Mouse (Mus musculus) thymus, adult 2 months (tissue): ENCODE data around the gene Wrap53.

Experiments
- CTCF ChIP-seq: fragments of 200-500 bp; IDR thresholded peaks from 2 replicates; pipeline ENCODE4 v1.5.1; 2012; ENCODE audit warnings: mild to moderate bottlenecking, control low read depth, low read length, moderate library complexity, borderline replicate concordance; ENCODE audit not compliant: control insufficient read depth, poor library complexity, insufficient read depth; ENCODE audit errors: extremely low read depth
- POLR2A ChIP-seq: fragments of 200-500 bp; IDR thresholded peaks from 2 replicates; pipeline ENCODE4 v1.6.1; 2012; ENCODE audit warnings: mild to moderate bottlenecking, low read length, control low read depth, moderate library complexity; ENCODE audit not compliant: control insufficient read depth, poor library complexity, insufficient read depth; ENCODE audit errors: extremely low read depth

- no peak for TF ChIP-seq POLR2A
- no peak for TF ChIP-seq CTCF
These were observed 63.9 kb downstream of the Wrap53 start for GRCm38 (mm10) chr11:69516151-69516640.
